Mouse (Mus musculus): ENCODE data around the gene Trex1. TPM values are rescaled to one million over a fixed set of nuclear protein-coding genes. Genes with fewer than 3 reads are reported as not detected.

Gene Trex1
- polyA plus RNA-seq, 1 experiment = 45.2 TPM

GRCm38 (mm10) chr9:109032435-109032834, 27.1 kb downstream of the Trex1 start:
- no peak for TF ChIP-seq CTCF (conservative IDR thresholded peaks at IDR 0.05; ENCODE audit: insufficient read depth, insufficient read length, low read depth, low read length)
- DNase-seq = no peak
- Histone ChIP-seq H3K4me1 (ENCODE audit: control insufficient read depth, insufficient read depth, low read length) (no peaks in the 10 kb centered on the region), H3K36me3 (ENCODE audit: control insufficient read depth, insufficient read depth, low read length) (no peaks in the 10 kb centered on the region), H3K27ac (ENCODE audit: insufficient read depth, low read depth, low read length) (no peak overlapping the region), H3K4me3 (ENCODE audit: insufficient read depth, low read depth, low read length) (no peak overlapping the region), H3K27me3 (replicated peaks; ENCODE audit: control insufficient read depth, insufficient read depth, low read length) (no peaks in the 10 kb centered on the region)
- WGBS = 78% methylated on average over 6 of the region's 6 CpGs

GRCm38 (mm10) chr9:109031686-109032085, 27.8 kb downstream of the Trex1 start:
- H3K27me3 ChIP-seq (replicated peaks; ENCODE audit: control insufficient read depth, insufficient read depth, low read length) = no peaks in the 10 kb centered on the region
- H3K27ac ChIP-seq (ENCODE audit: insufficient read depth, low read depth, low read length) = no peak overlapping the region
- no peaks in the 10 kb centered on the region for H3K36me3 ChIP-seq (ENCODE audit: control insufficient read depth, insufficient read depth, low read length)
- no peaks in the 10 kb centered on the region for H3K4me1 ChIP-seq (ENCODE audit: control insufficient read depth, insufficient read depth, low read length)
- 84% methylated on average over 8 of the region's 8 CpGs for WGBS
- no peak for TF ChIP-seq CTCF (conservative IDR thresholded peaks at IDR 0.05; ENCODE audit: insufficient read depth, insufficient read length, low read depth, low read length)
- no peak for TF ChIP-seq POLR2A (IDR thresholded peaks at IDR 0.05; ENCODE audit: low read depth, low read length)
- no peak overlapping the region for H3K4me3 ChIP-seq (ENCODE audit: insufficient read depth, low read depth, low read length)
- no peak for DNase-seq

GRCm38 (mm10) chr9:109031001-109031400, 28.5 kb downstream of the Trex1 start:
- Histone ChIP-seq H3K4me1 (ENCODE audit: control insufficient read depth, insufficient read depth, low read length) (no peaks in the 10 kb centered on the region), H3K4me3 (ENCODE audit: insufficient read depth, low read depth, low read length) (no peak overlapping the region), H3K36me3 (ENCODE audit: control insufficient read depth, insufficient read depth, low read length) (no peaks in the 10 kb centered on the region), H3K27me3 (replicated peaks; ENCODE audit: control insufficient read depth, insufficient read depth, low read length) (no peaks in the 10 kb centered on the region), H3K27ac (ENCODE audit: insufficient read depth, low read depth, low read length) (no peak overlapping the region)
- 96% methylated on average over 7 of the region's 7 CpGs for WGBS
- no peak for TF ChIP-seq POLR2A (IDR thresholded peaks at IDR 0.05; ENCODE audit: low read depth, low read length)
- TF ChIP-seq CTCF (conservative IDR thresholded peaks at IDR 0.05; ENCODE audit: insufficient read depth, insufficient read length, low read depth, low read length) = no peak
- DNase-seq = no peak

GRCm38 (mm10) chr9:109030312-109030711, 29.2 kb downstream of the Trex1 start:
- WGBS = 76% methylated on average over 3 of the region's 3 CpGs
- Histone ChIP-seq H3K27me3 (replicated peaks; ENCODE audit: control insufficient read depth, insufficient read depth, low read length) (no peaks in the 10 kb centered on the region), H3K27ac (ENCODE audit: insufficient read depth, low read depth, low read length) (no peak overlapping the region), H3K4me3 (ENCODE audit: insufficient read depth, low read depth, low read length) (no peak overlapping the region), H3K36me3 (ENCODE audit: control insufficient read depth, insufficient read depth, low read length) (no peaks in the 10 kb centered on the region), H3K4me1 (ENCODE audit: control insufficient read depth, insufficient read depth, low read length) (no peaks in the 10 kb centered on the region)
- no peak for DNase-seq
- TF ChIP-seq CTCF (conservative IDR thresholded peaks at IDR 0.05; ENCODE audit: insufficient read depth, insufficient read length, low read depth, low read length) (no peak), POLR2A (IDR thresholded peaks at IDR 0.05; ENCODE audit: low read depth, low read length) (no peak)

- no peak overlapping the region for H3K27ac ChIP-seq (ENCODE audit: insufficient read depth, low read depth, low read length)
- no peak for DNase-seq
- no peaks in the 10 kb centered on the region for H3K27me3 ChIP-seq (replicated peaks; ENCODE audit: control insufficient read depth, insufficient read depth, low read length)
- no peaks in the 10 kb centered on the region for H3K36me3 ChIP-seq (ENCODE audit: control insufficient read depth, insufficient read depth, low read length)
- H3K4me1 ChIP-seq (ENCODE audit: control insufficient read depth, insufficient read depth, low read length) = no peaks in the 10 kb centered on the region
- H3K4me3 ChIP-seq (ENCODE audit: insufficient read depth, low read depth, low read length) = no peak overlapping the region
- WGBS = 75% methylated on average over 5 of the region's 5 CpGs
- TF ChIP-seq POLR2A (IDR thresholded peaks at IDR 0.05; ENCODE audit: low read depth, low read length) = no peak
- TF ChIP-seq CTCF (conservative IDR thresholded peaks at IDR 0.05; ENCODE audit: insufficient read depth, insufficient read length, low read depth, low read length) = no peak
Measured at GRCm38 (mm10) chr9:109028919-109029318, 30.6 kb downstream of the Trex1 start.

GRCm38 (mm10) chr9:109028421-109028820, 31.1 kb downstream of the Trex1 start:
- no peak for DNase-seq
- no peak overlapping the region for H3K4me3 ChIP-seq (ENCODE audit: insufficient read depth, low read depth, low read length)
- H3K36me3 ChIP-seq (ENCODE audit: control insufficient read depth, insufficient read depth, low read length) = no peaks in the 10 kb centered on the region
- H3K27ac ChIP-seq (ENCODE audit: insufficient read depth, low read depth, low read length) = no peak overlapping the region
- H3K4me1 ChIP-seq (ENCODE audit: control insufficient read depth, insufficient read depth, low read length) = no peaks in the 10 kb centered on the region
- H3K27me3 ChIP-seq (replicated peaks; ENCODE audit: control insufficient read depth, insufficient read depth, low read length) = no peaks in the 10 kb centered on the region
- 71% methylated on average over 3 of the region's 3 CpGs for WGBS
- TF ChIP-seq CTCF (conservative IDR thresholded peaks at IDR 0.05; ENCODE audit: insufficient read depth, insufficient read length, low read depth, low read length) (no peak), POLR2A (IDR thresholded peaks at IDR 0.05; ENCODE audit: low read depth, low read length) (no peak)

- H3K4me1 ChIP-seq (ENCODE audit: control insufficient read depth, insufficient read depth, low read length) = no peaks in the 10 kb centered on the region
- TF ChIP-seq CTCF (conservative IDR thresholded peaks at IDR 0.05; ENCODE audit: insufficient read depth, insufficient read length, low read depth, low read length) (no peak), POLR2A (IDR thresholded peaks at IDR 0.05; ENCODE audit: low read depth, low read length) (no peak)
- no peaks in the 10 kb centered on the region for H3K27me3 ChIP-seq (replicated peaks; ENCODE audit: control insufficient read depth, insufficient read depth, low read length)
- DNase-seq = no peak
- no peaks in the 10 kb centered on the region for H3K36me3 ChIP-seq (ENCODE audit: control insufficient read depth, insufficient read depth, low read length)
- 66% methylated on average over 8 of the region's 8 CpGs for WGBS
- no peak overlapping the region for H3K27ac ChIP-seq (ENCODE audit: insufficient read depth, low read depth, low read length)
- H3K4me3 ChIP-seq (ENCODE audit: insufficient read depth, low read depth, low read length) = no peak overlapping the region
Measured at GRCm38 (mm10) chr9:109027521-109027920, 32.0 kb downstream of the Trex1 start.

Measured in kidney, adult 2 months (tissue).